Mouse (Mus musculus): ENCODE measurements around the gene Rnf11.

The Rnf11 gene

GRCm38 (mm10) chr4:109444951-109445350 is 39.6 kb downstream of the Rnf11 start:
- DNase-seq (ENCODE audit: low read depth, low spot score), result no peak

- DNase-seq (ENCODE audit: low read depth, low spot score), result no peak
Measured at GRCm38 (mm10) chr4:109444471-109444870, 40.1 kb downstream of the Rnf11 start.

- DNase-seq (ENCODE audit: low read depth, low spot score), result no peak
Measured at GRCm38 (mm10) chr4:109442649-109443048, 41.9 kb downstream of the Rnf11 start.

- no peak for DNase-seq (ENCODE audit: low read depth, low spot score)
Measured at GRCm38 (mm10) chr4:109442126-109442525, 42.4 kb downstream of the Rnf11 start.

DNA sequence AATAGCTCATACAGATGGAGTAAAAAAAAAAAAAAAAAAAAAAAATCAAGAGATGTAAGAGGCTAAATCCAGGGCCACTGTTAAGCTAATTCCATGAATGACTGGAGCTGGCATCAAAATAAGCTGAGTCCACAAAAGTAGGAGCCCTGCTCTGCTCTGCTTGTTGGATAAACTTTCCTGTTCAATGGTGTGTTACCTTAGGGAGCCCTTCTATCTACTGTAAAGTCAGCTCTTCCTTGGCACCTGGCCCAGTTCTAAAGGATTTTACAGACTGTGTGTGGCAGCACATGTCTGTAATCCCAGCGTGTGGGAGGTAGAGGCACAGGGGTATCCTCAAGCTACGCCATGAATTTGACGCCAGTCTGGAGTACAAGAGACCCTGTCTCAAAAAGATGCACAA is 43.5 kb downstream of the Rnf11 start:
- DNase-seq (ENCODE audit: low read depth, low spot score), result no peak

GRCm38 (mm10) chr4:109440381-109440780 is 44.1 kb downstream of the Rnf11 start:
- no peak for DNase-seq (ENCODE audit: low read depth, low spot score)

GRCm38 (mm10) chr4:109439825-109440248 is 44.7 kb downstream of the Rnf11 start:
- DNase-seq (ENCODE audit: low read depth, low spot score), result no peak

DNA sequence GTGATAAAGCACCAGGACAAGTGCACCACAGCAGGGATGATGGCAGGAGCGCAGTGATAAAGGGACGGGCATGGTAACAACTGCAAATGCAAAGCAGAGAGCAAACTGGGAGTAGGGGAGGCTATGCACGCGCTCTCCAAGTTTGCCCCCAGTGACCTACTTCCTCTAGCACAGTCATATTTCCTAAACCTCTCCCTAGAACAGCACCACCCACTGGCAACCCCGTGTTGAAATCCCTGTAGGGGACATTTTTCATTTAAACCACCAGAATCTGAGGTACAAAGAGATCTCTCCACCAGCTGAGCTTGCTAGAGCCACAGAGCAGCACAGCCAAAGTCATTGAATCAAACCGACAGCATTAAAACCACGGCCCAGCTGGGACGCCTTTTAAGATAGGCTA is 45.4 kb downstream of the Rnf11 start:
- no peak for DNase-seq (ENCODE audit: low read depth, low spot score)

GRCm38 (mm10) chr4:109437913-109438878 is 46.3 kb downstream of the Rnf11 start:
- peak; percentile 58 for DNase-seq (ENCODE audit: low read depth, low spot score)

- DNase-seq (ENCODE audit: low read depth, low spot score), result no peak
Measured at GRCm38 (mm10) chr4:109434256-109434655, 50.3 kb downstream of the Rnf11 start.

DNA sequence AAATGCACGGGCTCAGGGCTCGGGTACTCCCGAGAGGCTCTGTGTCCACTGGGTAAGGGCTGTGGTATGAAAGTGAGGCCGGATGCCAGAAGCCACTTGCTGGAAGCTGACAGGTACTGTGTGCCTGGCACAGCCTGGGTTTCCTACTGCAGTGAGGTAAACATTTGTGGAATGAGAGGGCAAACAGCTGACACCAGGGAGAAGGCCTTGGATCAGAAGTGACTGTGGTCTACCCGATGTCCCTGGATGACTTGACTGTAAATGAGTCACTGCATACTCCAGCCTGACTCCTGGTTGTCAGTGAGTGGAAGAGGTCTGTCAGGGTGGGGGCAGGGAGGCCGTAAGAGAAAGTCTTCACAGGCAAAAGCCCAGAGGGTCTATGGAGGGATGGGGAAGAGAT is 50.9 kb downstream of the Rnf11 start:
- no peak for DNase-seq (ENCODE audit: low read depth, low spot score)

- DNase-seq (ENCODE audit: low read depth, low spot score), result no peak
Measured at GRCm38 (mm10) chr4:109432668-109433375, 51.7 kb downstream of the Rnf11 start.

DNA sequence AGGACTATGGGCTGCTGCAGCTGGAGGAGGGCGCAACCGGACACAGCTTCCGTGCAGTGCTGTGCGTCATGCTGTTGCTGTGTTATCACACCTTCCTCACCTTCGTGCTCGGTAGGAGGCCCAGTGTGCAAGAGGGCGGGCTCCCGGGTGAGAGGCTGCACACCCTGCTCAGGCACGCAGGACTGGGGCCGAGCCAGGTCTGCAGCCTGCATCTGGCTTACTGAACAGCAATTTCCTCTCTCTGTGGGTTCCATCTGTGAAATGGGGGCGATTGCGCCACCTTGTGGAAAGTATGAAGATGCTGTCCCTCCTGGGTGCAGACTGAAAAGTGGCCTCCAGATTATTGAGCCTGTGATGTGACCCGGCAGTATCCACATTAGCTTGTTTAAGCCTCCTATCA is 53.7 kb downstream of the Rnf11 start:
- no peak for DNase-seq (ENCODE audit: low read depth, low spot score)

DNA sequence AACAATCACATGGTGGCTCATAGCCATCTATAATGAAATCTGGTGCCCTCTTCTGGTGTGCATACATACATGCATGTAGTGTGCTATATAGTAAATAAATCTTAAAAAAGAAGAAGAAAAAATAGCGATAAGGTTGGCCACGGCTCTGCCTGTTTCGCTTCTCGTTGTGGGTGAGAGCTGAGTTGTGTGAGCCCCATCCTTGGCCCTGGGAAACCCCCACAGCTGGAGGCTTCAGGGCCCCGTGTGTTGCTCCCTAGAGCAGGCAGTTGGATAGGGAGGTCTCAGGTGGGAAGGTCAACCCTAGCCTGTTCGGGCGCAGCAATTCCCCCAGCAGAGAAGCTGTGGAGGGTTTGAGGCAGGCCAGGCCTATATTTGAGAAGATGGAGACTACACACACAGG is 54.3 kb downstream of the Rnf11 start:
- no peak for DNase-seq (ENCODE audit: low read depth, low spot score)

GRCm38 (mm10) chr4:109427058-109427457 is 57.5 kb downstream of the Rnf11 start:
- DNase-seq (ENCODE audit: low read depth, low spot score), result no peak

- no peak for DNase-seq (ENCODE audit: low read depth, low spot score)
Measured at GRCm38 (mm10) chr4:109423438-109423837, 61.1 kb downstream of the Rnf11 start.

DNA sequence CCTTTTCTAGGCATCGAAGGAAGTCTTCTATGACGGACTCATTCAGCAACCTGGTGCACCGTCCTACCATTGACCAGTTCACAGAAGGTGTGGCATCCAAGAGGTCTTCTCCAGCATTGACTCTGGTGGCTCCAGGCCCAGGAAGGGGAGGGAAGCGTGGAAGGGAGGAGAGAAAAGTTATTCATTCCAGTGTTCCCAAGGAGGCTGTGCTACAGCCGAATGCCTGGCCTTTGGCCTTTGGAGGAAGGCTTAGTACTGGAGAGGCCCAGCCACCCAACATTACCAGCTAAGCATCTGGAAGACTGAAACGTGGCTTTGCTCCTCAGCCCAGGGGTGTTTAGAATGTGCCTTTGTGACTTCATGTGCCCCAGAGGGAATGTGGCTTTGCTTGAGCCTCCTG is 62.1 kb downstream of the Rnf11 start:
- DNase-seq (ENCODE audit: low read depth, low spot score), result no peak

- DNase-seq (ENCODE audit: low read depth, low spot score), result no peak
Measured at GRCm38 (mm10) chr4:109421608-109422007, 62.9 kb downstream of the Rnf11 start.

- no peak for DNase-seq (ENCODE audit: low read depth, low spot score)
Measured at GRCm38 (mm10) chr4:109420138-109420795, 64.3 kb downstream of the Rnf11 start.

DNA sequence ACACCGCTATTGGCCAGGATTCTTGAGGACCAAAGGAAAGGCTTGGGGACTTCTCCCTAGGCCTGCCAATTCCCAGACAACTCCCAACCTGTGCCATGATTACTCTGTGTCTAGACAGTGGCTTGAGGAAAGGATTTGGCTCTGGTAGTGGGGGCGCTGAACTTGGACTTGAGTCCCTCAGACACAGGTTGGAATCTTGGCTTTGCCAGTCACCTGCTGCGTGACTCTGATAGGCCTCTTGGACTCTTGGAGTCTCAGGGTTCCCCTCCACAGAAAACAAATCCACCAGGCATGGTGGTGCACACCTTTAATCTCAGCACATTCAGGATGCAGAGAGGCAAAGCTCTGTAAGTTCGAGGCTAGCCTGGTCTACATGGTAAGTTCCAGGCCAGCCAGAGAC is 65.0 kb downstream of the Rnf11 start:
- DNase-seq (ENCODE audit: low read depth, low spot score), result no peak

- no peak for DNase-seq (ENCODE audit: low read depth, low spot score)
Measured at GRCm38 (mm10) chr4:109419017-109419416, 65.5 kb downstream of the Rnf11 start.

- DNase-seq (ENCODE audit: low read depth, low spot score), result no peak
Measured at GRCm38 (mm10) chr4:109417998-109418397, 66.5 kb downstream of the Rnf11 start.

Data from retina, postnatal 7 days (tissue).